In genomic region chr10:56795396-56795795, GRCm38 (mm10) we compare ENCODE assay signal across 18 mouse cellular contexts.
DNase-seq lines count a peak whose midpoint lies in the region; ATAC-seq lines count a peak whose summit lies in the region.
"Had no signal": no experiment of that assay in that cellular context is flagged by ENCODE, and none has a peak within 500 bp of the region (broad histone marks: within the 10 kb centered on the region; RNA-seq: fewer than 3 reads in every experiment).

No protein-coding gene starts in this region.

- H3K4me3 ChIP-seq in hindbrain, embryonic 10.5 days, result no peak overlapping the region
- no peak overlapping the region for H3K4me3 ChIP-seq in hindbrain, embryonic 12.5 days
- H3K4me3 ChIP-seq in midbrain, embryonic 14.5 days (replicated peaks; ENCODE audit: low read depth, low read length), result no peak overlapping the region
- H3K4me3 ChIP-seq: embryonic facial prominence, embryonic 13.5 days; heart, adult 2 months; layer of hippocampus, adult 2 months; limb, embryonic 13.5 days; lung, embryonic 15.5 days had no signal

- peaks cover 6% of the 10 kb centered on the region; the same call in 1 of the 2 replicates for H3K4me1 ChIP-seq in hindbrain, embryonic 10.5 days (replicated peaks)
- no peaks in the 10 kb centered on the region for H3K4me1 ChIP-seq in hindbrain, embryonic 12.5 days
- no peaks in the 10 kb centered on the region for H3K4me1 ChIP-seq in midbrain, embryonic 14.5 days (ENCODE audit: control insufficient read depth, insufficient read depth, low read length)
- H3K4me1 ChIP-seq: lung, embryonic 15.5 days had no signal

- no peaks in the 10 kb centered on the region for H3K27me3 ChIP-seq in hindbrain, embryonic 10.5 days (ENCODE audit: insufficient read depth, poor library complexity, severe bottlenecking)
- no peaks in the 10 kb centered on the region for H3K27me3 ChIP-seq in hindbrain, embryonic 12.5 days
- H3K27me3 ChIP-seq in midbrain, embryonic 14.5 days (ENCODE audit: control insufficient read depth, insufficient read depth, low read length), result no peaks in the 10 kb centered on the region
- H3K27me3 ChIP-seq: embryonic facial prominence, embryonic 13.5 days; limb, embryonic 13.5 days; lung, embryonic 15.5 days had no signal

- 30% methylated on average over 3 of the region's 3 CpGs for WGBS in hindbrain, embryonic 10.5 days
- 21% methylated on average over 3 of the region's 3 CpGs for WGBS in hindbrain, embryonic 12.5 days
- 32% methylated on average over 3 of the region's 3 CpGs for WGBS in midbrain, embryonic 14.5 days

- intact Hi-C loops in heart, postnatal 25 days (cut with DNase I), result no loop called here

- H3K4me2 ChIP-seq in hindbrain, embryonic 12.5 days (replicated peaks), result no peak overlapping the region
- no peak overlapping the region for H3K4me2 ChIP-seq in midbrain, embryonic 14.5 days (ENCODE audit: low read length)
- H3K4me2 ChIP-seq: embryonic facial prominence, embryonic 13.5 days; limb, embryonic 13.5 days; lung, embryonic 15.5 days had no signal

- H3K9ac ChIP-seq in hindbrain, embryonic 12.5 days, result no peak overlapping the region
- no peak overlapping the region for H3K9ac ChIP-seq in midbrain, embryonic 14.5 days (replicated peaks; ENCODE audit: low read length)
- H3K9ac ChIP-seq: embryonic facial prominence, embryonic 13.5 days; limb, embryonic 13.5 days; lung, embryonic 15.5 days had no signal

- H3K27ac ChIP-seq in hindbrain, embryonic 10.5 days, result no peak overlapping the region
- no peak overlapping the region for H3K27ac ChIP-seq in hindbrain, embryonic 12.5 days
- no peak overlapping the region for H3K27ac ChIP-seq in midbrain, embryonic 14.5 days (replicated peaks; ENCODE audit: low read depth, low read length)
- H3K27ac ChIP-seq: embryonic facial prominence, embryonic 13.5 days; heart, adult 2 months; layer of hippocampus, adult 2 months; limb, embryonic 13.5 days; lung, embryonic 15.5 days had no signal

- DNase-seq in hindbrain, embryonic 10.5 days (ENCODE audit: low spot score), result peak; percentile 29
- peak; percentile 36 for DNase-seq in WW6 (ENCODE audit: low read depth, low spot score)
- peak; percentile 67 for DNase-seq in forelimb bud, embryonic 11.5 days (ENCODE audit: low read depth, low spot score)
- peak; percentile 32 for DNase-seq in midbrain, embryonic 14.5 days
- DNase-seq in heart, postnatal 25 days (ENCODE audit: low spot score), result no peak
- DNase-seq: adrenal gland, postnatal 14 days; cerebellum, adult 2 months; heart, adult 2 months; heart, postnatal 4 days; kidney, adult 8-10 months; thymus, adult 2 months had no signal

- no peaks in the 10 kb centered on the region for H3K36me3 ChIP-seq in hindbrain, embryonic 10.5 days
- H3K36me3 ChIP-seq in hindbrain, embryonic 12.5 days, result no peaks in the 10 kb centered on the region
- H3K36me3 ChIP-seq in midbrain, embryonic 14.5 days (ENCODE audit: control insufficient read depth, insufficient read depth, low read length), result no peaks in the 10 kb centered on the region
- H3K36me3 ChIP-seq: embryonic facial prominence, embryonic 13.5 days; limb, embryonic 13.5 days; lung, embryonic 15.5 days had no signal

- H3K9me3 ChIP-seq in hindbrain, embryonic 10.5 days, result no peaks in the 10 kb centered on the region
- no peaks in the 10 kb centered on the region for H3K9me3 ChIP-seq in hindbrain, embryonic 12.5 days (replicated peaks)
- no peaks in the 10 kb centered on the region for H3K9me3 ChIP-seq in midbrain, embryonic 14.5 days (ENCODE audit: control insufficient read depth, low read length)
- H3K9me3 ChIP-seq: embryonic facial prominence, embryonic 13.5 days; limb, embryonic 13.5 days; lung, embryonic 15.5 days had no signal

- no peak for ATAC-seq in hindbrain, embryonic 12.5 days (ENCODE audit: low FRiP score)
- no peak for ATAC-seq in midbrain, embryonic 14.5 days (ENCODE audit: low FRiP score, low TSS enrichment)
- ATAC-seq in frontal cortex, adult (ENCODE audit: low TSS enrichment), result no peak
- no peak for ATAC-seq in inflammation-experienced regulatory T-cells, adult 6 months
